Mouse (Mus musculus): ENCODE measurements around the gene Ptchd4. TPM values are rescaled to one million over a fixed set of nuclear protein-coding genes. Genes with fewer than 3 reads are reported as not detected.
A peak's percentile ranks its signal among the peaks of the same experiment; 100 is the strongest.

Gene Ptchd4
- total RNA-seq, 1 experiment from 2014 or later, result 0.26 TPM

DNA sequence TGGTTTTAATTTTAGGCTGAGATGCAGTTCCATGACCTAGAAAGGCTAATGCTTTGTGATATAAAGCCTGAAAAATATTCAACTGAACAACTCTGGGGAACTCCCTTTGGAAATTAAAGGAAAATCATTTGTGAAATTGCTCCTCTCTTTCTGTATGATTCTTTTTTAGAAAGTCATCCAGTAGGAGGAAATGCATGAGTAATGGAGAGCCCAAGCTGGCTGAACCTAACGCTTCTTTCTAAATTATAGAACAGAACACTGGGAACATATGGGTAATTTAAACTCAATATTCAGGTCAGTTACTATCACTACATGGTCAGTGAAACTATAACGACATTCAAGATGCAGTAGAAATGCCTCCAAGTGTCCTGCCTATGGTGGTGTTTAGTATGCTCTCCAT lies 114.6 kb downstream of the Ptchd4 start:
- no peak for DNase-seq

DNA sequence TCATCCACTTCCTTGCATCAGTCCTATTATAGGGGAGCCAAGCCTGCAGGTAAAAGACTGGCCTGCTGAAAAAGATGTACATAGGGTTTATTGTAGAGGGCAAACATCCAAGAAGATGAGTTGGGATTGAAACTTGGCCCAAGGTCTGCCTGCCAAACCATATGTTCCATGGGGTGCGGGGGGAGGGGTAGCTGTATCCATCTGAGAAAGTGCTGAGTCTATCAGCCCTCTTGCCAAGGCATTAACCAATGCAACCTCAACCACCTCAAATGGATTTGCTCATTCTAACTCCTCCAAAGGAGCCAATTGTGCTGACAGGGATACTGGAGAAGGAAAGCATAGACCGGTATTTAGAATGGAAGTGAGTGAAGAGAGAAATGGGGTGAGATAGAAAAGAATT lies 136.5 kb downstream of the Ptchd4 start:
- no peak for DNase-seq

- DNase-seq, result no peak
Measured at GRCm38 (mm10) chr17:42456441-42456840, 140.7 kb downstream of the Ptchd4 start.

DNA sequence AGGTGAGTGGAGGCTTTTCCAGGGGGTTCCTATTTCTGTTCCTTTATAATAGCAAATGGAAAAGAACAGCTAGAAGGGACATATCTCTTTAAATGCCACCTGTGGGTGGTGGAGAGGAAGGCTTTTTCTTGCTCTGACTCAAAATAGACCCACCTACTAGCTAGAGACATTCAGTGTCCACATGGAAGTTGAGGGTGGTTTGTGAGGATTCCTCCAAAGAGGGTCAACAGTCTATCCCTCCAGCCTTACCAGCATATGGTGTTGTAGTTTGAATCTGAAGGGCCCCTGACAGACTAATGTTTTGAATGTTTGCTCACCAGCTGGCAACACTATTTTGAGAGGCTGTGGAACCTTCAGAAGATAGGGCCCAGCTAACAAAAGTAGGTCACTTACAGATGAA lies 147.0 kb downstream of the Ptchd4 start:
- DNase-seq, result no peak

GRCm38 (mm10) chr17:42480173-42480991 lies 164.6 kb downstream of the Ptchd4 start:
- DNase-seq, result peak; percentile 11

- no peak for DNase-seq
Measured at GRCm38 (mm10) chr17:42509356-42510262, 193.9 kb downstream of the Ptchd4 start.

DNA sequence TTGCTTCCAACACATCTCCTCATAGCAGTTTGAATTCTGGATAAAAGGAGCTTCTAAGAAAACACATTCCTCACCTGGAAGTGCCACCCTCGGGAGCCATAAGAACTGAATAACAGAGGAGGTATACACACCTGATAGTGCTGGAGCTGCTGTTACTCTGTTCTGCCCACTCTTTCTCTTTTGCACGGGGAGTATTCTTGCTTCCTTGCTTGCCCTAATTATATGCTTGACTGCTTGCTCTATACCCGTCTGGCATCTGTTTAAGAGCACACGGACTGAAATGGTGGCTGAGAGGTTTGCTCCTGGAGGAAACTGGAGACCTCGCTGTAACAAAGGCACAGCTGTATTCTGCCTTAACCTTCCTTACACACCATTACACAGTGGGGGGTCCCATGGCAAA lies 214.4 kb downstream of the Ptchd4 start:
- no peak for DNase-seq

GRCm38 (mm10) chr17:42549578-42549977 lies 233.8 kb downstream of the Ptchd4 start:
- DNase-seq, result no peak
